Mouse (Mus musculus) megakaryocyte-erythroid progenitor cell, adult 5-6 weeks (primary cell): ENCODE measurements at regions not wholly inside any gene's neighbourhood (a gene's known extent, or its start where the extent isn't known, plus 50 kb on each side); places are given as distances from the start of the nearest gene placed in this dataset.
"Not testable (repeated sequence)": the region's sequence is repeated elsewhere in the genome, so short reads cannot be mapped to it uniquely, and the experiment has no call there.

Source experiments
- ATAC-seq: replicated peaks from 2 replicates; pipeline ENCODE4 v1.8.0; 2016; ENCODE audit warnings: mild to moderate bottlenecking, inconsistent platforms; ENCODE audit not compliant: severe bottlenecking, poor library complexity, low FRiP score, low TSS enrichment

DNA sequence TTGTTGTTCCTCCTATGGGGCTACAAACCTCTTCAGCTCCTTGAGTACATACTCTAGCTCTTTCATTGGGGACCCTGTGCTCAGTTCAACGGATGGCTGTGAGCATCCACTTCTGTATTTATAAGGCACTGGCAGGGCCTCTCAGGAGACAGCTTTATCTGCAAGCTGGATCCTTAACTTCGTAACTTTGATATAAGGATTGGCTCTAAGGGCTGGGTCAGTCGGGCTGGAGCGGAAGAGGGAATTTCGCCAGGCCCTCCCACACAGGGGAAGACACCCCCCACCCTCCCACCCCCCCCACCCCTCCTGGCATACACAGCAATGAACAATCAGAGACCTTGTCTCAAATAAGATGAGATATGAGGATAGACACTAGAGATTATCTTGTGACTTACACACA lies 304.3 kb upstream of the Chordc1 start:
- peak; percentile 75; the same call in 1 of the 2 replicates for ATAC-seq

DNA sequence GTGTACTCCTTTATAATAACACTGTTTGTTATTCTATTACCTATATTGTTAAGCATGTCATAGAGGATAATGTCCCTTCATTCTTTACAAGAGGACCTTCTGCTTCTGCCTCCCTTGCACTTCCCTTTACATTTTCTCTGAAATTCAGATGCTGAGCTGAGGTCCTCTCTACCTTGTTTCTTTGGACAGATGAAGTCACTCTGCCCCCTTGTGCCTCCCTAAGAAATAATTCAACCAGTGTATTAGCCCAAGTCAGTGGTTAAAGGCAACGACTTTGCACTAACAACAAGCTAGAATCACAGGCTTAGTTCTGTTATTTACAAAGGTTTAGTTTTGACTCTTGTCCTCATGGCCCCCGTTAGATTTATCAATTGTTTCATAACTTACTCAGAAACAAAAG lies 289.4 kb upstream of the Chordc1 start:
- ATAC-seq, result no peak

DNA sequence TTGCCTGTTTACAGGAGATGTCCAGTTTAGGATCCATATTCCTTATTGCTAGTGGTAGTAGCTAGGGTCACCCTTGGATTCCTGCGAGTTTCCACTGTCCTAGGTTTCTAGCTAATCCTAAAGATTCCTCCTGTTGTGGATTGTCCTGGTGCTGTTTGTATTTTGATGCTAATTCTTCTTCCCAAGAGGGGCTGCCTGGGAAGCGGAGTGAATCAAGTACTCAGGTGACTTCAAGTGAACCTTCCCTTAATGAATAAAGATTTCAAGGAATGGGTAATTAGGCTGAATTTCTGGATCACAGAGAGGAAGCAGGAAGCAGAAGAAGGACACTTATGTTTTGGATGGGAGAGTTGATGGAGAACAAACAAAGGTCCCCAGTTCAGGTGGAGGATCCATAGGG lies 250.6 kb upstream of the Chordc1 start:
- ATAC-seq, result no peak

- ATAC-seq, result not testable (repeated sequence)
Observed at GRCm38 (mm10) chr9:18042636-18043035, 249.3 kb upstream of the Chordc1 start.

GRCm38 (mm10) chr9:18076942-18077341 lies 215.0 kb upstream of the Chordc1 start:
- no peak for ATAC-seq

DNA sequence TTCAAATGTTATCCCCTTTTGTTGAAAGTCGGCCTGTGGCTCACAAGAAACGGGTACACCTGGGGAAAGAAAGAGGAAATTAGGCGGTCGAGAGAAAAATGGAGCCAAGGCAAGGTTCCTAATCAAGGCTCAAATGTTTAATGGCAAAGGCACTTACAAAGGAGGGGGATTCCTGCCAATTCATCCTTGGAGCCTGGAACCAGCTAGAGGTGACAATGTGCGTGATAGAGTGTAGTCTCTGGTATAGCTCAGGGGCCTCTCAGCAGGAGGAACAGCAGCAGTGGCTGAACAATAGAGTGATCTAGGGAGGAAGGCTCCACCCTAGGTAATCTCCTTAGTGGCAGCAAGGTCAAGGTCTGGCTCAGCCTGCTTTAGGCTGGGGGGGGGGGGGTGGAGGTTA lies 213.5 kb upstream of the Chordc1 start:
- ATAC-seq, result not testable (repeated sequence)

- not testable (repeated sequence) for ATAC-seq
Observed at GRCm38 (mm10) chr9:18079120-18079519, 212.8 kb upstream of the Chordc1 start.
